Mouse (Mus musculus) liver, embryonic 16.5 days (tissue): Measurements from ENCODE around the gene Gm21858. TPM values are rescaled to one million over a fixed set of nuclear protein-coding genes. Genes with fewer than 3 reads are reported as not detected.
"Not testable (repeated sequence)": the region's sequence is repeated elsewhere in the genome, so short reads cannot be mapped to it uniquely, and the experiment has no call there.

Source experiments
- ATAC-seq: fragments of 200-750 bp; cut with Nextera tagmentation; 2 replicates; pipeline ENCODE4 v1.8.0; 2017; ENCODE audit warnings: low read depth, mild to moderate bottlenecking, moderate number of reproducible peaks, moderate library complexity
- H3K27ac ChIP-seq: fragments of 300-500 bp; sonication (generic); 2 replicates; pipeline ENCODE4 v1.5.1; 2014; ENCODE audit warnings: mild to moderate bottlenecking, low read length
- H3K27me3 ChIP-seq: fragments of 300-500 bp; sonication (generic); 2 replicates; pipeline ENCODE4 v1.6.1; 2014; ENCODE audit warnings: low read depth, low read length, mixed read lengths; ENCODE audit not compliant: control insufficient read depth, insufficient read depth
- H3K36me3 ChIP-seq: fragments of 300-500 bp; sonication (generic); 2 replicates; pipeline ENCODE4 v1.6.1; 2014; ENCODE audit warnings: mild to moderate bottlenecking; ENCODE audit not compliant: control insufficient read depth, insufficient read depth
- H3K4me1 ChIP-seq: fragments of 300-500 bp; sonication (generic); 2 replicates; pipeline ENCODE4 v1.6.1; 2014; ENCODE audit warnings: low read depth, low read length, mixed read lengths; ENCODE audit not compliant: control insufficient read depth
- H3K4me2 ChIP-seq: fragments of 300-500 bp; sonication (generic); 2 replicates; pipeline ENCODE4 v1.6.1; 2014; ENCODE audit warnings: low read depth, low read length, mixed read lengths
- H3K4me3 ChIP-seq: fragments of 300-500 bp; sonication (generic); 2 replicates; pipeline ENCODE4 v1.5.1; 2014; ENCODE audit warnings: low read depth, mild to moderate bottlenecking, low read length
- H3K9ac ChIP-seq: fragments of 300-500 bp; sonication (generic); 2 replicates; pipeline ENCODE4 v1.6.1; 2014; ENCODE audit warnings: low read depth, low read length
- H3K9me3 ChIP-seq: fragments of 300-500 bp; sonication (generic); replicated peaks from 2 replicates; pipeline ENCODE4 v1.6.1; 2016; ENCODE audit warnings: low read length; ENCODE audit not compliant: control insufficient read depth
- WGBS: fragments of 180-500 bp; shearing (Covaris S2); extraction: QIAGEN DNeasy Blood & Tissue Kit; methylation state at CpG from one replicate; pipeline ENCODE4 v1.1.7; 2014; ENCODE audit not compliant: insufficient replicate concordance; 5-methylcytosine and 5-hydroxymethylcytosine counted together
- polyA plus RNA-seq: library from polyadenylated mRNA; unstranded; fragments of >200 nt; fragmentation: Nextera tagmentation; extraction: Ambion mirVana; gene quantifications from 2 replicates; pipeline ENCODE4 v1.2.1, GENCODE M21; 2015

The Gm21858 gene
- polyA plus RNA-seq, result not detected in 2 replicates

DNA sequence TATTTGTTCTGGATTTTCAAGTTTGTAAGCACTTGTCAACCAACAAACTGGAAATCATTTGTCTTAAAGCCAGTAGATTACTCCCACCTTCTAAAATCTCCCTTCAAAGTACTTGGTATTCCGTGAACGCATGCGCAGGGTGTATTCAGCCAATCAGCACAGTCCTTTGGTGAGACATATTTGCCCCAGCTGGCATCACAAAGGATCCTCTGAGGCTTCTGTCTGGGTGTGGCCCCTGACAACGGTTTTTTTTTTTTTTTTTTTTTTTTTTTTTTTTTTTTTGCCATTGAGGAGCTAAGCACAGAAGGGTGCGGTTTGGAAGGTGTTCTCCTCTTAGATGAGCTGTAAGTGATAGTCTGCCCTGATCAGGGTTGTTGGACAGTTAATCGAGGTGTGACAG, at the start of gene Gm21858:
Gene Gm21858, plus strand, starts transcription at position 301 of the 400 bp plus-strand sequence.
- not testable (repeated sequence) for H3K9me3 ChIP-seq, H3K27ac ChIP-seq, H3K36me3 ChIP-seq, H3K4me2 ChIP-seq, H3K4me1 ChIP-seq, H3K4me3 ChIP-seq, H3K27me3 ChIP-seq, ATAC-seq, H3K9ac ChIP-seq
- WGBS, result no CpG with 5 or more reads among the region's 6 CpGs
